Mouse (Mus musculus): ENCODE measurements around the gene Slc9a8. TPM values are rescaled to one million over a fixed set of nuclear protein-coding genes. Genes with fewer than 3 reads are reported as not detected.
A peak's percentile ranks its signal among the peaks of the same experiment; 100 is the strongest.

Gene Slc9a8
- total RNA-seq, 2 experiments from 2014 or later = 17.2 to 19.1 TPM

- no peak for ATAC-seq (ENCODE audit: poor library complexity, severe bottlenecking)
Measured at GRCm38 (mm10) chr2:167407296-167407929, 14.1 kb upstream of the Slc9a8 start.

GRCm38 (mm10) chr2:167414461-167414860 is 7.1 kb upstream of the Slc9a8 start:
- no peak for ATAC-seq (ENCODE audit: poor library complexity, severe bottlenecking)

GRCm38 (mm10) chr2:167415970-167416563 is 5.4 kb upstream of the Slc9a8 start:
- no peak for ATAC-seq (ENCODE audit: poor library complexity, severe bottlenecking)

GRCm38 (mm10) chr2:167417048-167417447 is 4.5 kb upstream of the Slc9a8 start:
- ATAC-seq (ENCODE audit: poor library complexity, severe bottlenecking) = no peak

GRCm38 (mm10) chr2:167417694-167418093 is 3.8 kb upstream of the Slc9a8 start:
- ATAC-seq (ENCODE audit: poor library complexity, severe bottlenecking) = peak; percentile 30; the same call in 1 of the 2 replicates

GRCm38 (mm10) chr2:167419204-167419603 is 2.3 kb upstream of the Slc9a8 start:
- ATAC-seq (ENCODE audit: poor library complexity, severe bottlenecking) = peak; percentile 70

GRCm38 (mm10) chr2:167420811-167421241 is 686 bp upstream of the Slc9a8 start:
- ATAC-seq (ENCODE audit: poor library complexity, severe bottlenecking) = no peak

GRCm38 (mm10) chr2:167422150-167422470 is 598 bp downstream of the Slc9a8 start:
- ATAC-seq (ENCODE audit: poor library complexity, severe bottlenecking) = no peak

- ATAC-seq (ENCODE audit: poor library complexity, severe bottlenecking) = no peak
Measured at GRCm38 (mm10) chr2:167423031-167423611, 1.6 kb downstream of the Slc9a8 start.

GRCm38 (mm10) chr2:167424040-167424439 is 2.5 kb downstream of the Slc9a8 start:
- ATAC-seq (ENCODE audit: poor library complexity, severe bottlenecking) = no peak

GRCm38 (mm10) chr2:167424516-167424915 is 3.0 kb downstream of the Slc9a8 start:
- no peak for ATAC-seq (ENCODE audit: poor library complexity, severe bottlenecking)

- no peak for ATAC-seq (ENCODE audit: poor library complexity, severe bottlenecking)
Measured at GRCm38 (mm10) chr2:167425407-167425806, 3.9 kb downstream of the Slc9a8 start.

GRCm38 (mm10) chr2:167429596-167429995 is 8.1 kb downstream of the Slc9a8 start:
- ATAC-seq (ENCODE audit: poor library complexity, severe bottlenecking) = no peak

GRCm38 (mm10) chr2:167430737-167431417 is 9.4 kb downstream of the Slc9a8 start:
- ATAC-seq (ENCODE audit: poor library complexity, severe bottlenecking) = no peak

GRCm38 (mm10) chr2:167431418-167431776 is 9.9 kb downstream of the Slc9a8 start:
- no peak for ATAC-seq (ENCODE audit: poor library complexity, severe bottlenecking)

GRCm38 (mm10) chr2:167434570-167434969 is 13.1 kb downstream of the Slc9a8 start:
- no peak for ATAC-seq (ENCODE audit: poor library complexity, severe bottlenecking)

GRCm38 (mm10) chr2:167435631-167436030 is 14.1 kb downstream of the Slc9a8 start:
- ATAC-seq (ENCODE audit: poor library complexity, severe bottlenecking) = no peak

- no peak for ATAC-seq (ENCODE audit: poor library complexity, severe bottlenecking)
Measured at GRCm38 (mm10) chr2:167436371-167436770, 14.9 kb downstream of the Slc9a8 start.

- ATAC-seq (ENCODE audit: poor library complexity, severe bottlenecking) = no peak
Measured at GRCm38 (mm10) chr2:167439422-167439821, 17.9 kb downstream of the Slc9a8 start.

- no peak for ATAC-seq (ENCODE audit: poor library complexity, severe bottlenecking)
Measured at GRCm38 (mm10) chr2:167443411-167444193, 22.1 kb downstream of the Slc9a8 start.
